Mouse (Mus musculus) midbrain, embryonic 12.5 days (tissue): ENCODE results near the gene B3gnt6. TPM values are rescaled to one million over a fixed set of nuclear protein-coding genes. Genes with fewer than 3 reads are reported as not detected.

ENCODE experiments used
- ATAC-seq: fragments of 200-750 bp; cut with Nextera tagmentation; 2 replicates; pipeline ENCODE4 v1.8.0; 2017; ENCODE audit warnings: low read depth, moderate TSS enrichment, moderate library complexity; ENCODE audit not compliant: low FRiP score
- H3K27ac ChIP-seq: fragments of 300-500 bp; sonication (generic); replicated peaks from 2 replicates; pipeline ENCODE4 v1.5.1; 2016; ENCODE audit warnings: mild to moderate bottlenecking
- H3K27me3 ChIP-seq: fragments of 300-500 bp; sonication (generic); 2 replicates; pipeline ENCODE4 v1.6.1; 2016; ENCODE audit warnings: mild to moderate bottlenecking
- H3K36me3 ChIP-seq: fragments of 300-500 bp; sonication (generic); 2 replicates; pipeline ENCODE4 v1.6.1; 2016
- H3K4me1 ChIP-seq: fragments of 300-500 bp; sonication (generic); 2 replicates; pipeline ENCODE4 v1.6.1; 2016
- H3K4me2 ChIP-seq: fragments of 300-500 bp; sonication (generic); replicated peaks from 2 replicates; pipeline ENCODE4 v1.6.1; 2016; ENCODE audit warnings: mild to moderate bottlenecking, moderate library complexity
- H3K4me3 ChIP-seq: fragments of 300-500 bp; sonication (generic); 2 replicates; pipeline ENCODE4 v1.5.1; 2016; ENCODE audit warnings: mild to moderate bottlenecking
- H3K9ac ChIP-seq: fragments of 300-500 bp; sonication (generic); replicated peaks from 2 replicates; pipeline ENCODE4 v1.6.1; 2016; ENCODE audit warnings: mild to moderate bottlenecking, moderate library complexity
- H3K9me3 ChIP-seq: fragments of 300-500 bp; sonication (generic); 2 replicates; pipeline ENCODE4 v1.6.1; 2016; ENCODE audit warnings: mild to moderate bottlenecking
- WGBS: fragments of 180-500 bp; shearing (Covaris S2); methylation state at CpG from one replicate; pipeline ENCODE4 v1.1.7; 2016; 5-methylcytosine and 5-hydroxymethylcytosine counted together
- polyA plus RNA-seq: library from polyadenylated mRNA; unstranded; fragments of >200 nt; fragmentation: Nextera tagmentation; extraction: Ambion mirVana; gene quantifications from 2 replicates; pipeline ENCODE4 v1.2.1, GENCODE M21; 2016

Gene B3gnt6
- polyA plus RNA-seq, 1 experiment from 2014 or later = not detected

DNA sequence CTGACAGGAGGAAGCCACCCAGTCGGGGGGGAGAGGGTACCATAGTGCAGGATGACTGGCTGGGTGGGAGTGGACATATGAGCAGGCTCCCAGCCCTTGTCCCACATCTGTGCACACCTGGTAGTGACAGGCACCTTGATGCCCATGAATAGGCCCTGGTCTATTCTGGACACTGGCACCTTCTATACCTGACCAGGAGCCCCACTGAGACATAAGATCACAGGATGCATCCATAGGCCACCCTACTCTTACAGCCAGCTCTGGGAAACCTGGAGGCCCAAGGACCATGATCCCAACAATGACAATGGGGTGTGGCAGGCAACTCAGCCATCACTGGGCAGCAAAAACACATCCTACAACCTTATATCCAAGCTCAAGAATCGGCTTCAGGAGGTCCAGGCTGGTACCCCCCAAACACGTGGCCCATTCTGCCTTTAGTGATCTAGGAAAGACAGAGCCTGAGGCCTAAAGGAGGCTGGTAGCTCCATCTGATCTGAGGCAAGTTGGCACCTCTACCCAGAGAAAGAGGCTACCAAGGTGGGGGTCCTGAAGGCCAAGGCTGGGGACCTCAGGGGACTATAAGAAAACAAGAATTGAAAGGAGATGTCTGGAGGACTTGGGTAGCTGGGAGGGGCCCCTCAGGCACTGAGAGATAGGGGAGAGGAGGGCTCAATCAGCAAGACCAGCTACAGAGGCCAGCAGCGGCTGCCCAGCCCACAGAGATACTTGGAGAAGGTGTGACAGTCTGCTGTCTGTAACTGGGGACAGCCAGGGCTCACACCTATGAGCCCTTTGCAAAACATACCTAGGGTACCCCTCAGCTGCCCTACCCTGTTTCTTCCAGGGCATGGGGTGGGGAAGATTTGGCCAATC is 24.2 kb downstream of the B3gnt6 start:
- 73% methylated on average over 4 of the region's 4 CpGs for WGBS
- Histone ChIP-seq H3K4me1 (peaks cover 14% of the 10 kb centered on the region), H3K9me3 (no peaks in the 10 kb centered on the region), H3K36me3 (no peaks in the 10 kb centered on the region), H3K4me3 (no peak overlapping the region), H3K27me3 (peaks cover 36% of the 10 kb centered on the region), H3K27ac (no peak overlapping the region), H3K4me2 (no peak overlapping the region), H3K9ac (no peak overlapping the region)
- no peak for ATAC-seq

GRCm38 (mm10) chr7:98173408-98173807 is 25.9 kb downstream of the B3gnt6 start:
- 67% methylated on average over 4 of the region's 4 CpGs for WGBS
- peaks cover 14% of the 10 kb centered on the region for H3K4me1 ChIP-seq
- no peak for ATAC-seq
- no peak overlapping the region for H3K9ac ChIP-seq
- peaks cover 20% of the 10 kb centered on the region for H3K27me3 ChIP-seq
- no peaks in the 10 kb centered on the region for H3K9me3 ChIP-seq
- no peak overlapping the region for H3K27ac ChIP-seq
- H3K36me3 ChIP-seq = no peaks in the 10 kb centered on the region
- no peak overlapping the region for H3K4me3 ChIP-seq
- no peak overlapping the region for H3K4me2 ChIP-seq

DNA sequence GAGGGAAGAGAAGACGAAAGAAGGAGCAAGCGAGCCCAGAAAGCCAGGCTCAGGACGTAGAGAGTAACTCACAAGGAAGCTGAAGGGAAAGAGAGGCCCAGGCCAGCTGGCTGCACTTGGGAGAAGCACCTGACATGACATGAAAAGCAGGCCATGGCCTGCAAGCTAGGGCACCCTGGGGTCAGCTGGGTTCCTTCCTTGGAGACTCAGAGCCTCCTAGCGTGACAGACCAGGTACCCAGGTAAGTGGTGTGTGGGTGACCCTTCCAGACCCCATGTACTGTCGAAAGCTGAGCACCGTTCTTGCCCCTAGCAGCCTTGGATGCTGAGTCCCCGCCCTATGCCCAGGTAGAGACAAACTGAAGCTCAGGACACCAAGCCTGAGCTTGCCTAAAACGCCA is 26.6 kb downstream of the B3gnt6 start:
- no peak for ATAC-seq
- H3K4me3 ChIP-seq = no peak overlapping the region
- H3K27me3 ChIP-seq = peaks cover 20% of the 10 kb centered on the region
- H3K36me3 ChIP-seq = no peaks in the 10 kb centered on the region
- H3K4me1 ChIP-seq = peaks cover 14% of the 10 kb centered on the region
- WGBS = 79% methylated on average over 8 of the region's 8 CpGs
- no peak overlapping the region for H3K27ac ChIP-seq
- no peaks in the 10 kb centered on the region for H3K9me3 ChIP-seq
- H3K4me2 ChIP-seq = no peak overlapping the region
- no peak overlapping the region for H3K9ac ChIP-seq

DNA sequence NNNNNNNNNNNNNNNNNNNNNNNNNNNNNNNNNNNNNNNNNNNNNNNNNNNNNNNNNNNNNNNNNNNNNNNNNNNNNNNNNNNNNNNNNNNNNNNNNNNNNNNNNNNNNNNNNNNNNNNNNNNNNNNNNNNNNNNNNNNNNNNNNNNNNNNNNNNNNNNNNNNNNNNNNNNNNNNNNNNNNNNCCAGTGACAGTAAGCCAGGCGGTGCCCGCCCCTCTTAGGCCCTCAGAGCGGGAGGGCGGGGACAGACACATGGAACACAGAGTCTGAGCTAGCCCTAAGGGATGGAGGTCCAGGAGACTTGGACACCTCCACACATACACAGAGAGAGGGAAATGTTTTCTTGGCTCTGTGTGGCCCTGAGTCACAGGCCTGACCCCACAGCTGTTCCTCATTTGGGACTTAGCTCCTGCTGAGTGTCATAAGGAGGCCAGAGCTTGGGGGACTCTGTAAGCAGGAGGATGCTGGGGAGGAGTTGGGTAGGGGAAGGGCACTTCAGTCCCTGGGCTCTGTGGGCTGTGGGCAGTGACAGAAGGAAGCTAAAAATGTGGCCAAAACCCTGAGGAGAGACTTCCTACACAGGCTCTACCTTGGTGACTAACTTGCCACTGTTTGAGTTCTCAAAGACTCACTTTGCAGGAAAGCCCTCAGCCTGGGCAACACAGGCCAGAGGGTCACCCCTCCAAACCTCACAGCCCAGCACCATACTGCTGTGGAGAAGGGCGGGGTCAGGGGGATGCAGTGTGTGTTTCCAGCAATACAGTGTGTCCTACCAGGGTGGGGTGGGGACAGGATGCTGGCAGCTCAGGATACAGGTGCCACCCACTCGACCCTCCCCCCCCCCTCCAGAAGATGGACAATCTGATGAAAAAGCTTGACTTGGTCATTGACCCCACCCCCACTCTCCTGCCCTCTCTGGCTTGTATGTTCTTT is 27.9 kb downstream of the B3gnt6 start:
- H3K4me2 ChIP-seq = no peak overlapping the region
- peaks cover 10% of the 10 kb centered on the region for H3K27me3 ChIP-seq
- peaks cover 9% of the 10 kb centered on the region for H3K4me1 ChIP-seq
- no peak overlapping the region for H3K9ac ChIP-seq
- H3K27ac ChIP-seq = no peak overlapping the region
- no peak overlapping the region for H3K4me3 ChIP-seq
- no peaks in the 10 kb centered on the region for H3K36me3 ChIP-seq
- ATAC-seq = no peak
- no peaks in the 10 kb centered on the region for H3K9me3 ChIP-seq
- 51% methylated on average over 6 of the region's 6 CpGs for WGBS

GRCm38 (mm10) chr7:98164999-98165528 is 34.2 kb downstream of the B3gnt6 start:
- Histone ChIP-seq H3K36me3 (no peaks in the 10 kb centered on the region), H3K4me3 (no peak overlapping the region), H3K9ac (no peak overlapping the region), H3K27ac (0 out of 2 replicates have a peak overlapping the region, but pooled peaks have one; percentile 27), H3K27me3 (no peaks in the 10 kb centered on the region), H3K4me2 (no peak overlapping the region), H3K9me3 (no peaks in the 10 kb centered on the region), H3K4me1 (peaks cover 12% of the 10 kb centered on the region; the same call in 1 of the 2 replicates)
- ATAC-seq = 0 out of 2 replicates have a peak, but pooled peaks have one; percentile 44
- 67% methylated on average over 10 of the region's 10 CpGs for WGBS

- H3K9ac ChIP-seq = no peak overlapping the region
- no peak overlapping the region for H3K4me2 ChIP-seq
- no peaks in the 10 kb centered on the region for H3K36me3 ChIP-seq
- ATAC-seq = no peak
- no peak overlapping the region for H3K4me3 ChIP-seq
- H3K9me3 ChIP-seq = no peaks in the 10 kb centered on the region
- no peaks in the 10 kb centered on the region for H3K27me3 ChIP-seq
- 85% methylated on average over 9 of the region's 9 CpGs for WGBS
- no peak overlapping the region for H3K27ac ChIP-seq
- H3K4me1 ChIP-seq = peaks cover 12% of the 10 kb centered on the region; the same call in 1 of the 2 replicates
These were observed 34.8 kb downstream of the B3gnt6 start for GRCm38 (mm10) chr7:98164382-98164998.

- H3K27ac ChIP-seq = no peak overlapping the region
- H3K4me3 ChIP-seq = no peak overlapping the region
- 51% methylated on average over 3 of the region's 3 CpGs for WGBS
- no peaks in the 10 kb centered on the region for H3K9me3 ChIP-seq
- no peak overlapping the region for H3K4me2 ChIP-seq
- H3K36me3 ChIP-seq = no peaks in the 10 kb centered on the region
- peaks cover 12% of the 10 kb centered on the region; the same call in 1 of the 2 replicates for H3K4me1 ChIP-seq
- ATAC-seq = no peak
- H3K9ac ChIP-seq = no peak overlapping the region
- H3K27me3 ChIP-seq = no peaks in the 10 kb centered on the region
These were observed 35.6 kb downstream of the B3gnt6 start for GRCm38 (mm10) chr7:98163700-98164099.

DNA sequence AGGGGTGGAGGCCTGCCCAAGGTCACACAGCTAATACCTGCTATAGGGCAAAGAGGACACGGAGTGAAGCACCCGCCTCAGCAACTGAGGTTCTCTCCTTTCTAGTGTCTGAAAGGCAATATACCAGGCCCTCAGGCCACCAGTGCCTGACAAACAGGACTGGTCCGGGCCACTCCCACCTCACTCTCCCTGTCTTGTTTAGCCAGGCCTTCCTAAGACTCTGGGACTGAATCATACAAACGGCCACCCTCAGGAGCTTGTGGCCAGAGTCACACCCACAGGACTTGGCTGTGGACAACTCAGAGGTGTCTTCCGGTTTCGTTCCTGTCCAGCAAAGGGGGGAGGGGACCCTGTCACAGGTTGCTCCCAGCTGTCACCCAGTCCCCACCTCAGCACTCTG is 37.0 kb downstream of the B3gnt6 start:
- H3K27me3 ChIP-seq = no peaks in the 10 kb centered on the region
- no peaks in the 10 kb centered on the region for H3K9me3 ChIP-seq
- H3K4me3 ChIP-seq = no peak overlapping the region
- 76% methylated on average over 6 of the region's 6 CpGs for WGBS
- peaks cover 12% of the 10 kb centered on the region; the same call in 1 of the 2 replicates for H3K4me1 ChIP-seq
- no peak for ATAC-seq
- H3K4me2 ChIP-seq = no peak overlapping the region
- H3K36me3 ChIP-seq = no peaks in the 10 kb centered on the region
- H3K27ac ChIP-seq = no peak overlapping the region
- H3K9ac ChIP-seq = no peak overlapping the region

GRCm38 (mm10) chr7:98160041-98160740 is 39.1 kb downstream of the B3gnt6 start:
- no peak for ATAC-seq
- Histone ChIP-seq H3K9me3 (no peaks in the 10 kb centered on the region), H3K4me1 (peaks cover 15% of the 10 kb centered on the region; the same call in 1 of the 2 replicates), H3K4me3 (no peak overlapping the region), H3K9ac (no peak overlapping the region), H3K27me3 (no peaks in the 10 kb centered on the region), H3K36me3 (no peaks in the 10 kb centered on the region), H3K27ac (no peak overlapping the region), H3K4me2 (no peak overlapping the region)
- 68% methylated on average over 8 of the region's 8 CpGs for WGBS

DNA sequence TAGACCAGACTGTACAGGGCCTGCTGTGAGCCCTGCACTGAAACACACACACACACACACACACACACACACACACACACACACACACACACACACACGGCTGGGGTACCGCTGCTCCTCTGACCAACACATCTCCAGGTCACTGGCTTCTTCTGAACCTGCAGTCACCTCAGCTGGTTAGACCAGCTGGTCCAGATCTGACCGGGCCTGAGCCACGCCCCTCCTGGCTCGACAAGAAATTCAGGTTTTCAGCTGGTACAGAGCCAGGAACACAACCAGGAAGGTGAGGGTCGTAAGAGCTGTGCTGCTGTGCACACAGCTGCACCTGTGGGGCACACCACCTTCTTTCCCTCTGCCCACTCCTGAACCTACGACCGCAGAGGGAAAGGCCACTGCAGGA is 40.8 kb downstream of the B3gnt6 start:
- 68% methylated on average over 8 of the region's 8 CpGs for WGBS
- no peaks in the 10 kb centered on the region for H3K27me3 ChIP-seq

More for the DNA sequence above, 40.8 kb downstream of the B3gnt6 start:
- Histone ChIP-seq H3K27ac (no peak overlapping the region; the same call in 1 of the 2 replicates), H3K9me3 (no peaks in the 10 kb centered on the region), H3K36me3 (no peaks in the 10 kb centered on the region), H3K4me2 (no peak overlapping the region), H3K4me1 (peaks cover 9% of the 10 kb centered on the region; the same call in 1 of the 2 replicates), H3K4me3 (no peak overlapping the region), H3K9ac (no peak overlapping the region)
- ATAC-seq = no peak
